Mouse (Mus musculus) midbrain, embryonic 15.5 days (tissue): Measurements from ENCODE around the gene Cog5. TPM values are rescaled to one million over a fixed set of nuclear protein-coding genes. Genes with fewer than 3 reads are reported as not detected.

ENCODE experiments used
- ATAC-seq: fragments of 200-750 bp; cut with Nextera tagmentation; replicated peaks from 2 replicates; pipeline ENCODE4 v1.8.0; 2017; ENCODE audit warnings: moderate TSS enrichment
- H3K27ac ChIP-seq: fragments of 300-500 bp; sonication (generic); 2 replicates; pipeline ENCODE4 v1.5.1; 2015; ENCODE audit warnings: mild to moderate bottlenecking, inconsistent platforms
- H3K27me3 ChIP-seq: fragments of 300-500 bp; sonication (generic); replicated peaks from 2 replicates; pipeline ENCODE4 v1.6.1; 2015; ENCODE audit warnings: inconsistent platforms
- H3K36me3 ChIP-seq: fragments of 300-500 bp; sonication (generic); replicated peaks from 2 replicates; pipeline ENCODE4 v1.6.1; 2015; ENCODE audit warnings: inconsistent platforms
- H3K4me1 ChIP-seq: fragments of 300-500 bp; sonication (generic); 2 replicates; pipeline ENCODE4 v1.6.1; 2015; ENCODE audit warnings: inconsistent platforms
- H3K4me2 ChIP-seq: fragments of 300-500 bp; sonication (generic); 2 replicates; pipeline ENCODE4 v1.6.1; 2015; ENCODE audit warnings: inconsistent platforms, mild to moderate bottlenecking, moderate library complexity
- H3K4me3 ChIP-seq: fragments of 300-500 bp; sonication (generic); 2 replicates; pipeline ENCODE4 v1.5.1; 2015; ENCODE audit warnings: mild to moderate bottlenecking, inconsistent platforms
- H3K9ac ChIP-seq: fragments of 300-500 bp; sonication (generic); 2 replicates; pipeline ENCODE4 v1.6.1; 2015; ENCODE audit warnings: mild to moderate bottlenecking, inconsistent platforms
- H3K9me3 ChIP-seq: fragments of 300-500 bp; sonication (generic); 2 replicates; pipeline ENCODE4 v1.6.1; 2016; ENCODE audit warnings: inconsistent platforms
- WGBS: fragments of 180-500 bp; shearing (Covaris S2); methylation state at CpG from one replicate; pipeline ENCODE4 v1.1.7; 2015; ENCODE audit warnings: mixed read lengths; 5-methylcytosine and 5-hydroxymethylcytosine counted together
- polyA plus RNA-seq: library from polyadenylated mRNA; unstranded; fragments of >200 nt; fragmentation: Nextera tagmentation; extraction: Ambion mirVana; gene quantifications from 2 replicates; pipeline ENCODE4 v1.2.1, GENCODE M21; 2015

The Cog5 gene
- polyA plus RNA-seq, 1 experiment from 2014 or later = 28.4 TPM

GRCm38 (mm10) chr12:31912966-31913551 lies 258.4 kb downstream of the Cog5 start:
- H3K9me3 ChIP-seq = no peaks in the 10 kb centered on the region
- 83% methylated on average over 6 of the region's 6 CpGs for WGBS
- H3K9ac ChIP-seq = no peak overlapping the region
- no peaks in the 10 kb centered on the region for H3K27me3 ChIP-seq
- no peak overlapping the region for H3K4me3 ChIP-seq
- no peaks in the 10 kb centered on the region for H3K36me3 ChIP-seq
- ATAC-seq = no peak
- no peak overlapping the region for H3K27ac ChIP-seq
- no peaks in the 10 kb centered on the region for H3K4me1 ChIP-seq
- no peak overlapping the region for H3K4me2 ChIP-seq

GRCm38 (mm10) chr12:31913614-31914013 lies 258.9 kb downstream of the Cog5 start:
- 69% methylated on average over 4 of the region's 4 CpGs for WGBS
- Histone ChIP-seq H3K9ac (no peak overlapping the region), H3K4me3 (no peak overlapping the region), H3K9me3 (no peaks in the 10 kb centered on the region), H3K36me3 (no peaks in the 10 kb centered on the region), H3K4me1 (no peaks in the 10 kb centered on the region), H3K4me2 (no peak overlapping the region), H3K27ac (no peak overlapping the region), H3K27me3 (no peaks in the 10 kb centered on the region)
- no peak for ATAC-seq

GRCm38 (mm10) chr12:31916691-31917090 lies 262.0 kb downstream of the Cog5 start:
- Histone ChIP-seq H3K9ac (no peak overlapping the region), H3K36me3 (no peaks in the 10 kb centered on the region), H3K4me3 (no peak overlapping the region), H3K4me2 (no peak overlapping the region), H3K27me3 (no peaks in the 10 kb centered on the region), H3K9me3 (no peaks in the 10 kb centered on the region), H3K4me1 (no peaks in the 10 kb centered on the region), H3K27ac (no peak overlapping the region)
- WGBS = 94% methylated on average over 5 of the region's 5 CpGs
- ATAC-seq = no peak

- WGBS = 90% methylated on average over 5 of the region's 5 CpGs
- H3K27ac ChIP-seq = no peak overlapping the region
- no peak overlapping the region for H3K4me3 ChIP-seq
- H3K36me3 ChIP-seq = no peaks in the 10 kb centered on the region
- no peaks in the 10 kb centered on the region for H3K4me1 ChIP-seq
- no peak overlapping the region for H3K9ac ChIP-seq
- no peak for ATAC-seq
- no peaks in the 10 kb centered on the region for H3K9me3 ChIP-seq
- H3K4me2 ChIP-seq = no peak overlapping the region
- no peaks in the 10 kb centered on the region for H3K27me3 ChIP-seq
These were observed 262.6 kb downstream of the Cog5 start for GRCm38 (mm10) chr12:31917245-31917644.

- Histone ChIP-seq H3K27me3 (no peaks in the 10 kb centered on the region), H3K27ac (no peak overlapping the region), H3K4me1 (no peaks in the 10 kb centered on the region), H3K36me3 (no peaks in the 10 kb centered on the region; the same call in 1 of the 2 replicates), H3K4me2 (no peak overlapping the region), H3K9me3 (no peaks in the 10 kb centered on the region), H3K9ac (no peak overlapping the region), H3K4me3 (no peak overlapping the region)
- 82% methylated on average over 18 of the region's 18 CpGs for WGBS
- ATAC-seq = no peak
These were observed 266.1 kb downstream of the Cog5 start for GRCm38 (mm10) chr12:31920464-31921405.

GRCm38 (mm10) chr12:31924135-31924534 lies 269.5 kb downstream of the Cog5 start:
- peaks cover 11% of the 10 kb centered on the region; the same call in 1 of the 2 replicates for H3K36me3 ChIP-seq
- no peak overlapping the region for H3K9ac ChIP-seq
- ATAC-seq = no peak
- no peaks in the 10 kb centered on the region for H3K4me1 ChIP-seq
- no peak overlapping the region for H3K27ac ChIP-seq
- H3K4me3 ChIP-seq = no peak overlapping the region
- no peaks in the 10 kb centered on the region for H3K9me3 ChIP-seq
- H3K4me2 ChIP-seq = no peak overlapping the region
- H3K27me3 ChIP-seq = no peaks in the 10 kb centered on the region
- 86% methylated on average over 3 of the region's 3 CpGs for WGBS

GRCm38 (mm10) chr12:31925343-31925742 lies 270.7 kb downstream of the Cog5 start:
- H3K36me3 ChIP-seq = peaks cover 11% of the 10 kb centered on the region; the same call in 1 of the 2 replicates

GRCm38 (mm10) chr12:31926661-31927061 lies 272.0 kb downstream of the Cog5 start:
- peak overlapping the region; percentile 17; the same call in 1 of the 2 replicates for H3K27ac ChIP-seq
- H3K36me3 ChIP-seq = peaks cover 17% of the 10 kb centered on the region; the same call in 1 of the 2 replicates
- no peaks in the 10 kb centered on the region for H3K4me1 ChIP-seq
- 34% methylated on average over 4 of the region's 4 CpGs for WGBS
- H3K9ac ChIP-seq = no peak overlapping the region
- ATAC-seq = peak; percentile 92
- no peak overlapping the region for H3K4me3 ChIP-seq
- H3K4me2 ChIP-seq = no peak overlapping the region
- no peaks in the 10 kb centered on the region for H3K27me3 ChIP-seq
- no peaks in the 10 kb centered on the region for H3K9me3 ChIP-seq

More at GRCm38 (mm10) chr12:31925343-31925742, 270.7 kb downstream of the Cog5 start:
- Histone ChIP-seq H3K27ac (no peak overlapping the region), H3K9ac (no peak overlapping the region), H3K4me3 (no peak overlapping the region), H3K9me3 (no peaks in the 10 kb centered on the region), H3K4me1 (no peaks in the 10 kb centered on the region), H3K27me3 (no peaks in the 10 kb centered on the region), H3K4me2 (no peak overlapping the region)
- WGBS = 88% methylated on average over 6 of the region's 6 CpGs
- ATAC-seq = no peak

- no peak overlapping the region for H3K4me3 ChIP-seq
- H3K36me3 ChIP-seq = peaks cover 20% of the 10 kb centered on the region; the same call in 1 of the 2 replicates
- WGBS = 88% methylated on average over 3 of the region's 3 CpGs
- no peak overlapping the region for H3K27ac ChIP-seq
- no peaks in the 10 kb centered on the region for H3K4me1 ChIP-seq
- ATAC-seq = no peak
- no peaks in the 10 kb centered on the region for H3K27me3 ChIP-seq
- H3K9me3 ChIP-seq = no peaks in the 10 kb centered on the region
- H3K4me2 ChIP-seq = no peak overlapping the region
- H3K9ac ChIP-seq = no peak overlapping the region
These were observed 273.8 kb downstream of the Cog5 start for GRCm38 (mm10) chr12:31928498-31928897.

GRCm38 (mm10) chr12:31931818-31932217 lies 277.1 kb downstream of the Cog5 start:
- no peak overlapping the region for H3K9ac ChIP-seq
- WGBS = 99% methylated on average over 3 of the region's 3 CpGs

GRCm38 (mm10) chr12:31936657-31937300 lies 282.1 kb downstream of the Cog5 start:
- ATAC-seq = no peak
- 45% methylated on average over 6 of the region's 6 CpGs for WGBS
- Histone ChIP-seq H3K9me3 (no peaks in the 10 kb centered on the region), H3K27me3 (no peaks in the 10 kb centered on the region), H3K9ac (no peak overlapping the region), H3K27ac (no peak overlapping the region), H3K4me3 (no peak overlapping the region), H3K4me1 (no peaks in the 10 kb centered on the region), H3K4me2 (no peak overlapping the region), H3K36me3 (peaks cover 23% of the 10 kb centered on the region)

More at GRCm38 (mm10) chr12:31931818-31932217, 277.1 kb downstream of the Cog5 start:
- Histone ChIP-seq H3K4me2 (no peak overlapping the region), H3K27me3 (no peaks in the 10 kb centered on the region), H3K4me3 (no peak overlapping the region), H3K9me3 (no peaks in the 10 kb centered on the region), H3K27ac (no peak overlapping the region), H3K36me3 (peaks cover 31% of the 10 kb centered on the region), H3K4me1 (no peaks in the 10 kb centered on the region)
- 0 out of 2 replicates have a peak, but pooled peaks have one; percentile 33 for ATAC-seq

GRCm38 (mm10) chr12:31937613-31938012 lies 282.9 kb downstream of the Cog5 start:
- no peak for ATAC-seq
- Histone ChIP-seq H3K4me2 (no peak overlapping the region), H3K36me3 (peaks cover 21% of the 10 kb centered on the region), H3K27ac (no peak overlapping the region), H3K27me3 (no peaks in the 10 kb centered on the region), H3K4me3 (no peak overlapping the region), H3K9ac (no peak overlapping the region), H3K9me3 (no peaks in the 10 kb centered on the region), H3K4me1 (no peaks in the 10 kb centered on the region)
- WGBS = 91% methylated on average over 3 of the region's 3 CpGs
